Mouse (Mus musculus) mouse embryonic stem cell (cell line): ENCODE measurements around the gene Slc9a1.

Experiments
- in situ Hi-C, 2 experiments: fragments of 300-500 bp; cut with MboI; formaldehyde crosslinking; loops; 1 replicate in 1 of 2; 3 replicates in 1 of 2; pipeline ENCODE4 v1.14.3; 2019 to 2020; ENCODE audit warnings: low sequenced_read_pairs in 2 of 2, low pct_unique_long_range_greater_than_20kb in 1 of 2, mixed read lengths in 1 of 2; ENCODE audit not compliant: unreplicated experiment in 1 of 2

The Slc9a1 gene

DNA sequence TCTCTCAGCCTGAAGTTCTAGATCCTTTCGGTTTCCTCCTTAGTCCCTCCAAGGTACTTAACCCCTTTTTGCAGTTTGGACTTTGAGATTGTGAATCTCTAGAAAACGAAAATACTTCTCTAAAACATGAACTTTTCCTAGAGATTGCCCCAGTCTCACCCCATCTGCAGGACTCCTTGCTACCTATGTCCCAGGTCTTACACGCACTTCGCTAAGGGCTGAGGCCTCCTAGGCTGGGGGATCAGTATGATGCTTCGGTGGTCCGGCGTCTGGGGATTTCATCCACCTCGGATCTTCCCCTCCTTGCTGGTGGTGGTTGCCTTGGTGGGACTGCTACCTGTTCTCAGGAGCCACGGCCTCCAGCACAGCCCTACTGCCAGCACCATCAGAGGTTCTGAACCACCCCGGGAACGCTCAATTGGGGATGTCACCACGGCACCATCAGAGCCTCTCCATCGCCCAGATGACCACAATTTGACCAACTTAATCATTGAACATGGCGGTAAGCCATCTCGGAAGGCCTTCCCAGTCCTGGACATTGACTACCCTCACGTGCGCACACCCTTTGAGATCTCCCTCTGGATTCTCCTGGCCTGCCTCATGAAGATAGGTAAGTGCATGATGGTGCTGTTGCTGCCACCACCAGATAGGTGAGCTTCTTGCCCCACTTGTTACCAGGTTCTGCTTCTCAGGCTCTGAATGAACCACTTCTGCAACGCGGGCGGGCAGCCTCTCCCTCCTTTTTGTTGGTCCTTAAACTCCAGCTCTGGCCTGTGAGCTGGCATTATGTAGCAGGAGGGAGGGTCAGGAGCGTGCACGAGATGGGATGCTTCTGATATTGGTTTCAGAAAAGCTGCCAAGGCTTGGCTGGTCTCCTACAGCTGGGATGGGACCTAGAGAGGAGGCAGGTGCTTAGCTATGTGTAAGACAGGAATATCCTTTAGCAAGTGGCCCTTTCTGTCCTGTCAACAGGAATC is 1.1 kb downstream of the Slc9a1 start:
- in situ Hi-C loops = no loop called here

DNA sequence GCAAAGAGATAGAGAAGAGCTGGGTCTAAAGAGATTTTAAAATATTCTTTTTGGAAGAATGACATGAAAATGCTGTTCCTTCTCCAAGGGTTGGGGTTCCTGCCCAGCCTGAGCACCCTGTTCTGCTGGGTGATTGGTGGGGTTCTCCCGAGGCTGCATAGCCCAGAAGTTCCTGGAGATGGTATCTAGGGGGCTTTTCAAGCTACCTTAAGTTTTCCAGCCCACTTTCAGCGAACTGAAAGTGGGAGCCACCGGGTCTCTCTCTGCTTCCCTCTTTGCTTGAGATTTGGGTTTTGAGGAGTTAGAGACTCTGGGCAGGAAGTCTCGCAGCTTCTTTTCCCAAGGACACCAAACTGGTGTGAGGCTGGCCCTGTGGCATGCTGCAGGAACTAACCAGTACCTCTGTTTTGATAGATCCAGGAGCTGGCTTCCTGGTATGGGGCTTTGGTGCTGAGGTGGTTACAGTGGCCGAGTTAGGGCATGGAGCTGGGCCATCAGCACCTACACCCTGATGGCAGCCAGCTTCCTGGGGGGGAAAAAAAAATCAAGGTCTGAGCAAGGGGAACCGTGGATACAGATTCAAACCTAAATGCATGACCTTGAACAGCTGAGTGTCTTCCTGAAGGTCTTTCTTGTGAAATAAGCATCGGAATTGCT is 2.2 kb downstream of the Slc9a1 start:
- in situ Hi-C loops = no loop called here

DNA sequence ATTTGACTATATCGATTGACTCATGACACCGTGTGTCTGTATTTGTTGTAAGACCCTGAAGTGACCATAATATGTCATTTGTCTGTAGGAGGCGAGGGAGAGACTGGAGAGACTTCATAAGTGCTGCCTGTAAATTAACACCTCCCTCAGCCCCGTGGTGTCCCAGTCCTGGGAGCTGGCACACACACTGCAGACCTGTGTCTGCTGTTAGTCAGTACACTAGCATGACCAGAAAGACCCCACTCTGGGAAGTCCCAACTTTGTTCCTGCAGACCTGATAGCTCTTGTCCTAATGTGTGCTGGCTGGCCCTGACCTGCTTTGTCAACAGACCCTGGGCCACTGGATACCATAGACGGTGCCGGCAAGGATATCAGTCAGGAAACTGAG is 2.8 kb downstream of the Slc9a1 start:
- in situ Hi-C loops = no loop called here

DNA sequence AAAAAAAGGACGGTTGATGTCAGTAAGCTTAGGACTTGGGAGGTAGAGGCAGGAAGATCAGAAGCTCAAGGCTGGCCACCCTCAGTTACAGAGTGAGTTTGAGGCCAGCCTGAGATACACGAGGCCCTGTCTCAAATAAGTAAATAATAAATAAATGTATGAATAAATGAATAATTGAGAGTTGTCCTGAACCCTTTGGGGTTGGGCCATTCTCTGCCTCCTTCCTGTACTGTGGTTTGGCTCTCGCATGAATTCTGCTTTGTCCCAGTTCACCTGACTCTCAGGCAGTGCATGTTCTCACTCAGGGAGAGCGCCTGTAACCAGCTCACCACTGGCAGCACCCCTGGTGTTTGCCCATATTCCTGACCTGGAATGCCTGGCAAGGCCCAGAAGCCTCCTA is 4.5 kb downstream of the Slc9a1 start:
- in situ Hi-C loops = no loop called here

DNA sequence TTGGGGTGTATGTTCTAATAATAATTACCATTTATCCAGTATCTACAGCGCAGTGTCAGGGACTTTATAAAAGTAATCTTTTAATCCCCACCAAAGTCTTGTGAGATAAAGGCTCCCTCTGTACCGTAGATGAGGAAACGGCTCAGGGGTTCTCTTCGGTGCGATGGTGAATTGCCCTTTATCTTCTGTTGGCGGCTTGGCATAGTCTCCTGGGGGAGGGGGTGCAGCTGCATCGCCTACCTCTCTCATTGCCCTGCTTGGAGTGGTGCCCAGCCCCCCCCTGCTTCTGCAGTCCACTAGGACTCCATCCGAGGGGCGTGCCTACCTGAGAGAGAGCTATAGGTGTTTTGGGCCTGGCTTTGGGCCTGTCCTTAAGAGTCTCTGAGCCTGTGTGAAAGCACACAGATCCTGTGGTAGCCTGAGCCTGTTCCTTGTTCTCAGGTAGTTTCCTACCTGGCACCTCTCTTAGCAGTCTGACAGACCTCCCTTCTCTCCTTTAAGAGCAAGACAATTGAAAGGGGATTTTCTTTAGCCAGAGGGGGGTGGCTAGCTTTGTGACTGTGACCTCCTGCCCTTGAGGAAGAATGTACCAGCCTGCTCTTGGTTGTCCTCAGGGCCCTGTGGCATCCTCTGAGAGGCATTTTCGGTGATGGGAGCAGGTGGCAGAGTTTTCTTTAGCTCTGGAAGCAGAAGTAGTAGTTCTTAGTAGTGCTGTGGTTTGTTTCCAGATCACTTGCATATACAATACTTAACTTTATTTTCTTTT is 6.5 kb downstream of the Slc9a1 start:
- in situ Hi-C loops = no loop called here

DNA sequence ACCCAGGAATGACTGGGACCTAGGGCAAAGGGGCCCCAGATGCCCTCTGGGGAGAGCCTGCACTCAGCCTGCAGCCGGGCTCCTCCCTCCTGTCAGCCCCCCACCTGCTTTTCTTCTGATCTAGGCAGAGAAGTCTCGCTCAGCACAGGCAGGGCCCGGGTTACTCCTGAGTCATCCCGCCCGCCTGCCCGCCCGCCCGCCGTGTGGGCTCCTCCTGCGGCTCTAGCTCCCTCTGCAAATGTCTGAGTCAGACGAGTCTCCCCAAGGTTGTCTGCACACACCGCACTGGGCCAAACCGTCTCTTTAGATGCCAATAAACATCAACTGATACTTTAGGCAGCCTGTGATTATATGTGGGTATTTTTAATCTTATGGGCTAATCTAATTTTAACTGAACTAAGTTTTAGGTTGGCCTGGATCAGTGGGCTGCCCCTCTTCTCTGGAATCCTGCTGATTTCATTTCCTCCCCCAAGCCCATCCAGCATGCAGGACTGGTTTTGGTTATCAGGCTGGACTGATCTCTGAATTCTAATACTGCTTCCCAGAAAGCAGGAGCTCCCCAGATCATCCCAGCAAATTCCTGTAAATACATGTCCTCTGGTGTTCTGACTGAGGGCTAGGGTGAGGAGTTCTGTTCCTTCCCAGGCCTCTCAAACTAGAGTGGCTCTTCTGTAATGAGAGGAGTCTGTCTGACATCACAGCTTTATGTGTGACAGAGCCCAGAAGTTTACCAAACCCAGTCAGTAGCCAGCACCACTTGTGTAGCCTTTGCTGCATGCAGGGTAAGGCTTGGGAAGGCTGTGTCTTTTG is 8.9 kb downstream of the Slc9a1 start:
- in situ Hi-C loops = no loop called here

DNA sequence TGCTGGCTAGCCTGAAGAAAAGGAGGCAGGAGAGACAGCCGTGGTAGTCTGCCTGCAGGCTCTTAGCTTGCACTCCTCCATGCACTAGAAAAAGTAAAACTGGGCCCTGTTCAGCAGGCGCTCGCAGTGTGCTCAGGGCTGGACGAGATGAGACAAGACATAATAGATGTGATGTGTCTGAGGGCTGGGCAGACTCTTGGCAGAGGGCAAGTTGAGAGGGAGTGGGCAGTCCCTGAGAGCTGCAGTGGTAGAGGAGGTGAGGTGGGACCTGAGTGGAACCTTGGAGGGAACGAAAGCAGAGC is 9.5 kb downstream of the Slc9a1 start:
- in situ Hi-C loops = no loop called here

DNA sequence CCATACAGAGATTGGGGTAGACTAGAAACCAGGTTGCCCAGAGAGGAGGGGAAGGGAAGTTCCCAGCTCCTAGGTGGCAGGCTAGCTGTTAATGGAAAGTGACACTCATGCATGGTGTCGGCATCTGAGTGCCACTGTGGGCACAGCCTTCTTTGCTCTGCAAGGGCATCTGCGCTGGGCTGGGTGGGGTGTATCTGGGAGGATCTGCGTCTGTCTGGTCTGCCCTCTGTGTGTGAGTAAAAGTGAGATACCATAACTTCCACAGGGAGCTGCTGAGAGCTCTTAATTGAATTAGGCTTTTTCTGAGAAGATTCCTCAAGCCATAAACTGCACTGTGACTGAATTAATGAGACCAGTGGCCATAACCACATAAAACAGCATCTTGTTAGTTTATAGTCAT is 10.4 kb downstream of the Slc9a1 start:
- in situ Hi-C loops = no loop called here

DNA sequence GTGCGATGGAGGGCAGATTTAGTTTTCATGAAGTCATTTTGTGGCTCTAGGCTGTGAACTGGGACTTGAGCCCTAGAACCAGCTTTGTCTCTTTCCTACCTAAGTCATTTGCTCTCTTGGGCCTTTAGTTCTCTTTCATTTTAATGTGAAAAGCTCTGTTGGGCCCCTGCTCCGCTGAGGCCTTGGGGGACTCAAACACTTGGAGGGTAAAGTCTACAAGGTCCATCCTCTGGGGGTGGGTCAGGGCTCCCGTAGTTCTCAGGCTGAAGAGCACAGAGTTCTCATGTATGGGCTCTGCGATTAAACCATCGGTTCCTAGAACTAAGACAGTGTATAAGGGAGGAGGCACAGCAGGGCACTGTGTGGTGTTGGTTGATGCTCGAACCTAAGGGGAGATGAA is 11.0 kb downstream of the Slc9a1 start:
- in situ Hi-C loops = no loop called here

DNA sequence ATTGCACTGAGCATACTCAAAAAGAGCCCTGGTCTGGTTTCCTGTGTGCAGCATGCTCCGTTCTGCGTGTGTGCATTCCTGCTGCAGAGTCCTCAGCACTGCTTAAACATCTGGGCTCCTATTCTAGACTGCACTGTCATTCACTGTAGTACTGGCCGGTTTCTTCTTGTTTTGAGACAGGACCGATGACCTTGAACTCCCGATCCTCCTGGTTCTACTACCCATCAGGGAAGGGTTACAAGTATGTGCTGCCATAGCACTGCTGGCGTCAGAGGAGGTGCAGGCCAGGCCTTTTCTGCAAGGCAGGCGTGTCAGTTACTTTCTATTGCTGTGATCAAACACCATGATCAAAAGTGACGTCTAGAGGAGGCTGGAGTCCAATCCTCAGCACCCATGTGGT is 11.6 kb downstream of the Slc9a1 start:
- in situ Hi-C loops = no loop called here

DNA sequence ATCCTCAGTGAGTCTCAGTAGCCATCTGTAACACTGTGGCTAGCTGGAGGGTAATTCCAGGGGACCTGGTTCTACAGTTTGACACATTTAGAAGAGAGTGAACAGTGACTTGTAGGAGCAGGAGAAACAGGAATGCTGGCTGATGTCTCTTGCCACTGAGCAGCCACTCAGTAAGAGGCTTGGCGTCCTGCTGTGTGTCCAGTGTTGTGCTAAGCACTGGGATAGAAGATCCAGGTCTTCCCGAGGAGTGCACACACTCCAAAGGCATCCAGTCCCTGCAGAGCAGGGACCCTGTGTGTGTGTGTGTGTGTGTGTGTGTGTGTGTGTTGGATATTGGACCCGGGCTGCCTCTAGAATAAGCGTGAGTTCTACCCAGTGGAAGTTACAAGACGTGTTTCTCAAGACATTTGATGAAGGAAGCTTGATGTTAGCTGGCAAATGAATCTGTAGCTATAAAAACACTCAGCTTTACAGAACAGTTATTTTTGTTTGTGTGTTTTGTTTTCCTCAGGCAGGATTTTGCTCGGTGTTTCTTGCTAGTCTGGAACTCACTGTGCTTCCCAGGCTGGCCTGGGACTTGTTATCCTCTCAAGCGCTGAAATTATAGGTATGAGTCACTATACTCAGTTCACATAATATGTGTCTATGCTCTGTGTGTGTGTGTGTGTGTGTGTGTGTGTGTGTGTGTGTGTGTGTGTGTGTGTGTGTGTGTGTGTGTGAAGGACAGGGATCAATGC is 16.7 kb downstream of the Slc9a1 start:
- in situ Hi-C loops = no loop called here

DNA sequence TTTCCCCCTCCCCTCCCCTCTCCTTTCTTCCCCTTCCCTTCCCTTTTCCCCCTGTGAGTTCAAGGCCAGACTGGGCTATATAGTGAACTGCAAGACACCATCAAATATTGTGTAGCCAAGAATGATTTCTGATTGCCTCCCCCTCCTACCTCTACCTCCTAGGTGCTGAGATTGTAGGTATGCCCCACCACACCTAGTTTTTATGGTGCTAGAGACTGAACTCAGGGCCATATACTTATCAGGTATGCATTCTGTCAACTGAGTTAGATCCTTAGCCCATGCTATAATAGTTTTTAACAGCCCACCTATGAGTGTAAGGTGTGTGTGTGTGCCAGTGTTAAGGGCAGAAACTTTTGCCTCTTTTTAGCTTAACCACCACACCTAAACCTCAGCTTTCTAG is 17.5 kb downstream of the Slc9a1 start:
- in situ Hi-C loops = no loop called here

DNA sequence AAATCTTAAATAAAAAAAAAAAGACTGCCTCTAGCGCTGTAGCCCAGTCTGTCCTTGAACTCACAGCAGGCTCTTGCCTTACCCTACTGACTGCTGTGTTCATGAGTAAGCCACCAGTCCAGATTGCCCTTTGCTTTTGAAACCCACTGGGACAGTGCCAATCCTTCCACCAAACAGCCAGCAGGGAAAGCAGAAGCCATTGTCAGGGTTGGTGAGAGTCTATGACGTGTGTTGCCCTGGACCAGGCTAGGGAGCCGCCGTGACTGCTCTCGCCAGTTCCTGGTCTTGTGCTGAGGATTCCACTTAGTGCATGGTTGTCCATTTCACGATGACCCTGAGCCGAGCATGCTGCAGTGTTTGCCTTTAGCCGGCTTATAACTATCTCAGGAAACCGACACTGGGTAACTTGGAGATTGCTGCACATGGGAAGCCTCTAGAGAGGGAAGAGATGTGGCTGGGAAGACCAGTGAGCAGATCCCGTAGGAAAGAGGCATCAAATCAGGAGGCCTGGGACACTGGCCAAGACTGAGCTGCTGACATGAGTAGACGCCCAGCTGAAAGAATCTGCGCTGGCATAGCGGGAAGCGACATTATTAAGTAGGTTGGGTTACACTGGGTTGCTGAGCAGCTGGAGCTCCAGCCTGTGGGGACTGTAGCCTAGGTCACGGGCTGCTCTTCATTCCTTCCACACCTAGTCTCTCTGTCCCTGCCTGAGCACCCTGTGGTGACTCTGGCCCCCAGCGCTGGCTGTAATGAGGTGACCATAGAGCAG is 19.5 kb downstream of the Slc9a1 start:
- in situ Hi-C loops = no loop called here

DNA sequence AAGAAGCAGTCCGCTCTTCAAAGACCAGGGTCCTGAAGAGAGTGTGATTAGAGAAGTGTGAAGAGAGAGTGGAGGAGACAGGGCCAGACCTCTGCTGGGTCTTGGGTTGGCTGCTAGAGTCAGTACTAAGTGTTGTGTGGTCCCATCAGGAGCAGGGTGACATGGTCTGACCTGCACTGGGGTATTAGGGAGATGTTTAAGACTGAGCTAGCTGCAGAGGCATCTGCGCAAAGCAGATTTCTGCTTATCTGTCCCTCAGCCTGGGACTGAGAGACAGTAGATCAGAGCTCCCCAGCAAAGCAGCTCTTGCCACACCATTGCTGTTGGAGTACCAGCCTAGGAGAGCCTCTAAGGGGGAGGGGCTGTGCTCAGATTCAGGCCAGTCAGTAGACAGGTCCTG is 20.5 kb downstream of the Slc9a1 start:
- in situ Hi-C loops = no loop called here

DNA sequence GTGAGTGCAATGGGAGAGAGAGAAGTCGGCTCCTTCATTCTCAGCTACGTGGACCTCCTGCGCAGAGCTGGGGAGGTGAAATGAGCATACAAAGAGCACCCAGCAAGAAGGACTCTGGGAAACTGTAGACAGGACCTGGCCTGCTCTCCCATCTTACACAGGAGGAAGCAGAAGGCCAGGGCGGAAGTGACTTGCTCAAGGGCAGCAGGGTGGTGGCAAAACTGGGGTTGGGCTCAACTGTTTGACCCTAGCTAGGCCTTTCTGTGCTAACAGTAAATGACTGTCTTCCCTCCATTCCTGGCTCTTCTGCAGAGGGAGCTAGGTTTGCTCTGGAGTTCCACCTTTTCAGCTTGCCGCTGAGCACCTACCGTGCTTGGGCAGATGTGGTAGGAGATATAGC is 21.1 kb downstream of the Slc9a1 start:
- in situ Hi-C loops = no loop called here

DNA sequence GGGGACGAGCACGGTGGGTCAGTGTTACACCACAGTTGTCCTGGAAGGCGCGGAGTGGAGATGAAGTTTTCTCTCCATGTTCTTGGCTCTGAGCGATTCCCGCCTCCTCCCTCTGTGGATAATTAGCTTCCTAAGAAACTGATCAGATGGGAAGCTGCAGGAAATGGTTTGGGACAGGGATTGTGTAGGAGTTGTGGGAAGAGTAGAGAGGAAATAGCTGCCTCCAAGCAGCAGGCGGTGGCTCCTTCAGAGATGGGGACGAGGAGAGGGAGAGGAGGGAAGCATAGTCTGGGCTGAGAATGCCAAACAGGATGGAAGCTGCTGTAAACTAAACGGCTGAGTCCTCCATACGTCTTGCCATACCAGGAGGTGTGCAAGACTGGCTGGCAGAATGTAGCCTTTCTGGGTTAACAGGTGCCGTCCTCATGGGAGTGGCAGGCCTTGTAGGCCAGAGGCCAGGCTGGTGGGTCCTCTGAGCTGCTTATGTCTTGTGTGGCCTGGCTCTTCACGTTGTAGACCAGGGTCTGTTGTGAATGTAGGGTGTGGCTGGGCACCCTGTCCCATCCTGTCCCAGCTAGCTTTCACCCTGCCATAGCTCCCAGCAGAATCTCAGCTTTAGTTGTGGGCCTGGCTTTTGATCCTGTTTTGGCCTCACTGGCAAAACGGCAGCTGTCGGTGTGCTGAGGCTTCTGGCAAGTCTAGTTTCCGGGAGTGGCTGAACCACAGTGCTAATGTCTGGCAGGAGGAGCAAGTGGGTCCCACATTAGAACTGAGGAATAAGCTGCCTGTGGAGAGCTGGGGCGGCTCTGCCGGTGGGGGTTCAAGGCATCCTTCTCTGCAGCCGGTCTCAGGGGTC is 21.9 kb downstream of the Slc9a1 start:
- in situ Hi-C loops = no loop called here
